Mouse (Mus musculus) testis, adult 2 months (tissue): ENCODE measurements around the gene Bmpr1b. TPM values are rescaled to one million over a fixed set of nuclear protein-coding genes. Genes with fewer than 3 reads are reported as not detected.

Experiments used
- H3K27ac ChIP-seq: fragments of 200-500 bp; 2 replicates; pipeline ENCODE4 v1.5.1; 2012; ENCODE audit warnings: low read depth, low read length; ENCODE audit not compliant: control insufficient read depth, insufficient read depth
- H3K27me3 ChIP-seq: fragments of 200-500 bp; 2 replicates; pipeline ENCODE4 v1.6.1; 2012; ENCODE audit warnings: mild to moderate bottlenecking, low read length, moderate library complexity; ENCODE audit not compliant: control insufficient read depth, insufficient read depth
- H3K36me3 ChIP-seq: fragments of 200-500 bp; 2 replicates; pipeline ENCODE4 v1.6.1; 2012; ENCODE audit warnings: mild to moderate bottlenecking, low read length; ENCODE audit not compliant: control insufficient read depth, insufficient read depth
- H3K4me1 ChIP-seq: fragments of 200-500 bp; 2 replicates; pipeline ENCODE4 v1.6.1; 2012; ENCODE audit warnings: low read length; ENCODE audit not compliant: control insufficient read depth, insufficient read depth
- H3K4me3 ChIP-seq: fragments of 200-500 bp; 2 replicates; pipeline ENCODE4 v1.5.1; 2012; ENCODE audit warnings: low read depth, mild to moderate bottlenecking, low read length, moderate library complexity, mixed read lengths; ENCODE audit not compliant: control insufficient read depth
- CTCF ChIP-seq: fragments of 200-500 bp; IDR thresholded peaks from 2 replicates; pipeline ENCODE4 v1.5.1; 2012; ENCODE audit warnings: low read depth, mild to moderate bottlenecking, inconsistent platforms, low read length, moderate library complexity; ENCODE audit not compliant: control insufficient read depth, insufficient read depth, insufficient replicate concordance
- POLR2A ChIP-seq: fragments of 200-500 bp; IDR thresholded peaks from 2 replicates; pipeline ENCODE4 v1.6.1; 2012; ENCODE audit warnings: low read depth, mild to moderate bottlenecking, inconsistent platforms, low read length, moderate library complexity; ENCODE audit not compliant: control insufficient read depth
- polyA plus RNA-seq: library from polyadenylated mRNA; depleted of rRNA; stranded (reverse); fragments of >200 nt; gene quantifications from 2 replicates; pipeline ENCODE4 v1.2.3, GENCODE M21; 2012

The Bmpr1b gene
- polyA plus RNA-seq, 1 experiment = 0.10 TPM

GRCm38 (mm10) chr3:142114190-142114589, 55.0 kb downstream of the Bmpr1b start:
- Histone ChIP-seq H3K27ac (no peak overlapping the region), H3K4me3 (no peak overlapping the region), H3K4me1 (no peaks in the 10 kb centered on the region), H3K27me3 (no peaks in the 10 kb centered on the region), H3K36me3 (no peaks in the 10 kb centered on the region)
- TF ChIP-seq CTCF = no peak
- TF ChIP-seq POLR2A = no peak

DNA sequence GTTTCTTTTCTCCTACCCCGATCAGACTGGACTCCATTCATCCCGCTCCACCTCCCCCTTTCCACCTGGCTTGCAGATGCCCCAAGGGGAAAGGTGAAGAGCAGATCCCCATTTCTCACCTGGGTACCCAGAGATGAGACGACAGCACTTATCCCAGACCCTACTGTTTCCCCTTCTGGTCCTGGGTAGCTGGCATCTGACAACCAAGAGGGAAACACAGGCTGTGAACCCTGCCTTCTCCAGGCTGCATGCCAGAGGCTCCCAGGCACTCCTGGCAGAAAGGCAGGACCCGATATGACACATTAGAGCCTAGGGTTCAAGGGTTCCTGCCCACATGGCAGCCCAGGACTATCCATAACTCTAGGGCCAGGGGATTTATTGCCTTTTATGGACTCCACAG, 56.0 kb downstream of the Bmpr1b start:
- H3K4me1 ChIP-seq = no peaks in the 10 kb centered on the region
- TF ChIP-seq POLR2A = no peak
- TF ChIP-seq CTCF = no peak
- no peak overlapping the region for H3K4me3 ChIP-seq
- no peak overlapping the region for H3K27ac ChIP-seq
- H3K36me3 ChIP-seq = no peaks in the 10 kb centered on the region
- H3K27me3 ChIP-seq = no peaks in the 10 kb centered on the region

GRCm38 (mm10) chr3:142106227-142106626, 63.0 kb downstream of the Bmpr1b start:
- Histone ChIP-seq H3K36me3 (no peaks in the 10 kb centered on the region), H3K4me1 (no peaks in the 10 kb centered on the region), H3K27me3 (no peaks in the 10 kb centered on the region), H3K27ac (no peak overlapping the region), H3K4me3 (no peak overlapping the region)
- no peak for TF ChIP-seq POLR2A
- no peak for TF ChIP-seq CTCF

- Histone ChIP-seq H3K27me3 (no peaks in the 10 kb centered on the region), H3K36me3 (no peaks in the 10 kb centered on the region), H3K4me1 (no peaks in the 10 kb centered on the region), H3K27ac (no peak overlapping the region), H3K4me3 (no peak overlapping the region)
- TF ChIP-seq CTCF (no peak), POLR2A (no peak)
Measured at GRCm38 (mm10) chr3:142104027-142104805, 65.0 kb downstream of the Bmpr1b start.

DNA sequence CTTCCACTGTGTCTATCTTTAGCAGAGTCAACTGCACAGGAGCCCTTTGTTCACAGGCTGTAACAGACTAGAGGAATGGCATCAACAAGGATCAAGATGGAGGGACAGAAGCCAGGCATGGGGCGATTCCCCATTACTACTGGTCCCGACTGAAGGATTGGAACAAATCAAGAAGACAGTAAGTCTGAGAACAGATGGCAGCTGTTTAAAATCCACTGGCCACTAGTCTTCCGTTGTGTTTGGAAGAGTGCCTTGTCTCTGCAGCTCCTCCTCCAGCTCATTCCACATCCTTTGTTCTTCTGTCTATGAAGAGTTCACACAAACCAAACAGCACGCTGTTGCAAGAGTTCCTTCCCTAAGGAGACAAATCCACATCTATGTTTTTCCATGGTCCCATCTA, 65.6 kb downstream of the Bmpr1b start:
- no peaks in the 10 kb centered on the region for H3K4me1 ChIP-seq
- H3K4me3 ChIP-seq = no peak overlapping the region
- TF ChIP-seq CTCF (no peak), POLR2A (no peak)
- H3K27me3 ChIP-seq = no peaks in the 10 kb centered on the region
- H3K27ac ChIP-seq = no peak overlapping the region
- no peaks in the 10 kb centered on the region for H3K36me3 ChIP-seq

GRCm38 (mm10) chr3:142099151-142099550, 70.1 kb downstream of the Bmpr1b start:
- Histone ChIP-seq H3K27me3 (no peaks in the 10 kb centered on the region), H3K27ac (no peak overlapping the region), H3K4me1 (no peaks in the 10 kb centered on the region)

GRCm38 (mm10) chr3:142094049-142094448, 75.2 kb downstream of the Bmpr1b start:
- H3K27ac ChIP-seq = no peak overlapping the region
- no peaks in the 10 kb centered on the region for H3K27me3 ChIP-seq
- TF ChIP-seq POLR2A = no peak
- no peak for TF ChIP-seq CTCF
- H3K4me1 ChIP-seq = no peaks in the 10 kb centered on the region
- no peaks in the 10 kb centered on the region for H3K36me3 ChIP-seq
- H3K4me3 ChIP-seq = no peak overlapping the region

More at GRCm38 (mm10) chr3:142099151-142099550, 70.1 kb downstream of the Bmpr1b start:
- H3K4me3 ChIP-seq = no peak overlapping the region
- no peak for TF ChIP-seq POLR2A
- TF ChIP-seq CTCF = no peak
- H3K36me3 ChIP-seq = no peaks in the 10 kb centered on the region

GRCm38 (mm10) chr3:142089684-142090083, 79.5 kb downstream of the Bmpr1b start:
- no peak overlapping the region for H3K4me3 ChIP-seq
- H3K36me3 ChIP-seq = no peaks in the 10 kb centered on the region
- no peak overlapping the region for H3K27ac ChIP-seq
- no peaks in the 10 kb centered on the region for H3K4me1 ChIP-seq
- TF ChIP-seq POLR2A = no peak
- TF ChIP-seq CTCF = no peak
- no peaks in the 10 kb centered on the region for H3K27me3 ChIP-seq
